Mouse (Mus musculus) lung, embryonic 14.5 days (tissue): ENCODE results near the gene Hnmt. TPM values are rescaled to one million over a fixed set of nuclear protein-coding genes. Genes with fewer than 3 reads are reported as not detected.

Source experiments
- ATAC-seq: fragments of 200-750 bp; cut with Nextera tagmentation; 2 replicates; pipeline ENCODE4 v1.8.0; 2017; ENCODE audit warnings: mild to moderate bottlenecking, moderate TSS enrichment, moderate library complexity; ENCODE audit not compliant: insufficient read depth
- DNase-seq: peaks from one replicate; pipeline ENCODE4 v3.0.0-alpha.2; 2015
- H3K27ac ChIP-seq: fragments of 300-500 bp; sonication (generic); 2 replicates; pipeline ENCODE4 v1.5.1; 2014; ENCODE audit warnings: low read depth, mild to moderate bottlenecking, moderate library complexity
- H3K27me3 ChIP-seq: fragments of 300-500 bp; sonication (generic); 2 replicates; pipeline ENCODE4 v1.6.1; 2014; ENCODE audit warnings: low read length, control low read depth; ENCODE audit not compliant: insufficient read depth
- H3K36me3 ChIP-seq: fragments of 300-500 bp; sonication (generic); 2 replicates; pipeline ENCODE4 v1.6.1; 2014; ENCODE audit warnings: control low read depth; ENCODE audit not compliant: insufficient read depth
- H3K4me1 ChIP-seq: fragments of 300-500 bp; sonication (generic); 2 replicates; pipeline ENCODE4 v1.6.1; 2014; ENCODE audit warnings: antibody characterized with exemption, control low read depth; ENCODE audit not compliant: insufficient read depth
- H3K4me2 ChIP-seq: fragments of 300-500 bp; sonication (generic); 2 replicates; pipeline ENCODE4 v1.6.1; 2014; ENCODE audit warnings: mild to moderate bottlenecking
- H3K4me3 ChIP-seq: fragments of 300-500 bp; sonication (generic); 2 replicates; pipeline ENCODE4 v1.5.1; 2014; ENCODE audit warnings: low read depth, low read length
- H3K9ac ChIP-seq: fragments of 300-500 bp; sonication (generic); 2 replicates; pipeline ENCODE4 v1.6.1; 2014
- H3K9me3 ChIP-seq: fragments of 300-500 bp; sonication (generic); 2 replicates; pipeline ENCODE4 v1.6.1; 2016; ENCODE audit warnings: low read depth, low read length, control low read depth
- CTCF ChIP-seq: IDR thresholded peaks from 2 replicates; pipeline ENCODE4 v1.5.1; 2016; ENCODE audit warnings: antibody characterized with exemption, low read depth
- WGBS: fragments of 180-500 bp; shearing (Covaris S2); extraction: QIAGEN DNeasy Blood & Tissue Kit; methylation state at CpG from one replicate; pipeline ENCODE4 v1.1.7; 2014; 5-methylcytosine and 5-hydroxymethylcytosine counted together
- polyA plus RNA-seq: library from polyadenylated mRNA; unstranded; fragments of >200 nt; fragmentation: Nextera tagmentation; extraction: Ambion mirVana; gene quantifications from 2 replicates; pipeline ENCODE4 v1.2.1, GENCODE M21; 2014

Gene Hnmt
- 0.32 and 0.39 TPM in 2 replicates for polyA plus RNA-seq

GRCm38 (mm10) chr2:24049344-24049990 is at the start of gene Hnmt:
Gene Hnmt, minus strand, starts transcription at chr2:24049394.
- Histone ChIP-seq H3K36me3 (no peaks in the 10 kb centered on the region), H3K4me1 (no peaks in the 10 kb centered on the region), H3K27ac (no peak within 1 kb of the TSS), H3K27me3 (no peaks in the 10 kb centered on the region), H3K9ac (peak within 1 kb of the TSS; percentile 11; the same call in 1 of the 2 replicates), H3K9me3 (no peaks in the 10 kb centered on the region), H3K4me2 (peak within 1 kb of the TSS; percentile 56), H3K4me3 (peak within 1 kb of the TSS; percentile 28)
- DNase-seq (peak; percentile 3), ATAC-seq (no peak)
- 30% methylated on average over 7 of the region's 7 CpGs for WGBS
- no peak for TF ChIP-seq CTCF

DNA sequence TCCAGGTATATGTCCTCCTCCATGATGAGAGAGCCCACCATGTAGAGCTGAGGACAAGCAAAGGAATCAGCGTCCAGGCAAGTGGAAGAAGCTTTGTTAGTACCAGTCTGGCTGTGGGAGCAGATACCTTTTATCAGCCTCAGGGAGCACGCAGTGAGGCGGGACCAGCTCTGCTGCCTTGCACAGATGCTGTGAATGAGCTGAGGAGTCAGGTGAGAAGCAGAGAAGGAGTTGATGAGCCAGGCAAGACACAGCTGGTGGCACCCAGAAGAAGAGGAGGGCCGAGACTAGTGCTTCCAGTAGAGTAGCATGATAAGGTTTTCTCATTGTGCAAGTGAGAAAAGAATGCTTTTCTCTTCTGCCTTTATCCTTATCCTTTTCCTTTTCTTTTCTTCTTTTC is 47.3 kb upstream of the Hnmt start, which contains the start of gene Tbpl2:
TSS of gene Tbpl2 (minus strand) at position 101 of the 400 bp plus-strand sequence.
- Histone ChIP-seq H3K27me3 (no peaks in the 10 kb centered on the region), H3K9me3 (no peaks in the 10 kb centered on the region), H3K4me3 (no peak within 1 kb of the TSS), H3K27ac (no peak within 1 kb of the TSS), H3K36me3 (no peaks in the 10 kb centered on the region), H3K4me2 (no peak within 1 kb of the TSS), H3K4me1 (no peaks in the 10 kb centered on the region), H3K9ac (no peak within 1 kb of the TSS)
- ATAC-seq: no peak
- 66% methylated on average over 4 of the region's 4 CpGs for WGBS
- no peak for TF ChIP-seq CTCF
- no peak for DNase-seq

DNA sequence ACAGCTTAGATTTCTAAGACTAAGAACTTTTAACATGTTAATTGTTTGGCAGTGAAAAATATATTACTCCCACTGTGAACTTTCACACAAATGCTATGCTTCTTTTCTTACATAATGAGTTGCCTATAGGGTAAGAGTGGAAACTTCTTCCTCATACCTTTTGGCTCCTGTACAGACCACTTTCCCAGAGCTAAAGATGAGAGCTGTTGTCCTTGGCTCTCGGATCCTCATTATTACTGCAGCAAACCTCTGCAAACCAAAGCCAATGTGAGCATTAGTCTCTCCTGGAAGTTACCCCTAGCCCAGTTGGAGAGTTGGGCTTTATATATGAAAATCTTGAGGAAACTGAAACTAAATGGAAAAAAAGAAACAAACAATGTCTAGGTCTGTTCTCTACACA is 41.7 kb upstream of the Hnmt start:
- H3K27me3 ChIP-seq: no peaks in the 10 kb centered on the region
- 84% methylated on average over 1 of the region's 1 CpGs for WGBS
- ATAC-seq (no peak), DNase-seq (no peak)
- H3K27ac ChIP-seq: no peak overlapping the region
- TF ChIP-seq CTCF: no peak
- no peaks in the 10 kb centered on the region for H3K4me1 ChIP-seq
- no peaks in the 10 kb centered on the region for H3K9me3 ChIP-seq
- H3K9ac ChIP-seq: no peak overlapping the region
- H3K36me3 ChIP-seq: no peaks in the 10 kb centered on the region
- no peak overlapping the region for H3K4me2 ChIP-seq
- no peak overlapping the region for H3K4me3 ChIP-seq

- no peak for TF ChIP-seq CTCF
- Histone ChIP-seq H3K4me1 (no peaks in the 10 kb centered on the region), H3K9me3 (no peaks in the 10 kb centered on the region), H3K27me3 (no peaks in the 10 kb centered on the region), H3K9ac (no peak overlapping the region), H3K4me3 (no peak overlapping the region), H3K4me2 (no peak overlapping the region), H3K36me3 (no peaks in the 10 kb centered on the region), H3K27ac (no peak overlapping the region)
- no peak for ATAC-seq
- DNase-seq: no peak
- WGBS: 76% methylated on average over 3 of the region's 3 CpGs
Observed at GRCm38 (mm10) chr2:24050459-24050858, 1.3 kb upstream of the Hnmt start.

GRCm38 (mm10) chr2:24048480-24049097 is 605 bp downstream of the Hnmt start:
- ATAC-seq (peak; percentile 66; the same call in 1 of the 2 replicates), DNase-seq (peak; percentile 41)
- Histone ChIP-seq H3K27me3 (no peaks in the 10 kb centered on the region), H3K9me3 (no peaks in the 10 kb centered on the region), H3K4me1 (no peaks in the 10 kb centered on the region), H3K4me3 (peak overlapping the region; percentile 28), H3K36me3 (no peaks in the 10 kb centered on the region), H3K4me2 (peak overlapping the region; percentile 56), H3K27ac (no peak overlapping the region), H3K9ac (peak overlapping the region; percentile 11; the same call in 1 of the 2 replicates)
- no peak for TF ChIP-seq CTCF
- 10% methylated on average over 16 of the region's 16 CpGs for WGBS

DNA sequence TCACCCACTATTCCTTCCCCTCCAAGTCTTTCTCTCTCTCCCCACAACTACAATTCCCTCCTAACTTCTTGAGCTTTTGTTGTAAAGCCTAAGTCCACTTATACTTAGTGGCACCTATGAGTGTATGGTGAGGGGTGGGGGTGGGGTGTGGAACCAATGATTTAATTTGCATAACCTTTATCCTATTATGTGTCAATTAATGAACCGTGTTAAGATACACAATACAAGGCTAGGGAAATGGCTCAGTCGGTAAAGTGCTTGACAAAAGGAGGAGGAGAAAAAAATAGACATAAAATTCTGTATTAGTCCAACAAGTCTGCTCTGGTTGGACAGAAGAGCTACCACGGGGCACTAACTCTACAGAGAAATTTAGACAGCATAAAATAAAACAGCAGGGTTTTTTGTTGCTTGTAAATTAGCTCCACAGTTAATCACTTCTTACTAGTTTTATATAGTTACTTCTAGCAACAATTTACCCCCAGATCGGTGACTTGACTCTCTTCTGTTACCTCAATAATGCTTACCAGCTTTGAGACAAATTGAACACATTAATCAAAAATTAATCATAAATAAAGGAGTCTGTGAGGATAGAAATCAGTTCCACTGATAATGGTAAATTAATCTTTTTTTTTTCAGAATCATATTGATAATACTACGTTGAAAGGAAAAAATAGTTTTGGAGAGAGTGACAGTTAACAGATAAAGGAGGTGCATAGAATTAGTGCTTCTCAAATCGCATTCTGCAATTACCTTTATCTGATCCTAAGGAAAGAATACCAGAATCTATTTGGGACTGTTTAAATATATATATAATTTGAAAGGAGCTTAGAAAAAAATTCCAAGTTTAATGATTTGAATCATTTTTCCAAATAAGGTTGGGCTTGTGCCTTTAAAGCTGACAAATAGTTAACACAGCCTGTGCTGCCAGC is 1.4 kb downstream of the Hnmt start:
- no peak for DNase-seq
- no peak for ATAC-seq
- Histone ChIP-seq H3K4me1 (no peaks in the 10 kb centered on the region), H3K36me3 (no peaks in the 10 kb centered on the region), H3K27me3 (no peaks in the 10 kb centered on the region), H3K4me2 (peak overlapping the region; percentile 56), H3K9me3 (no peaks in the 10 kb centered on the region), H3K9ac (peak overlapping the region; percentile 11; the same call in 1 of the 2 replicates), H3K4me3 (peak overlapping the region; percentile 28; the same call in 1 of the 2 replicates), H3K27ac (no peak overlapping the region)
- TF ChIP-seq CTCF: no peak
- WGBS: 64% methylated on average over 6 of the region's 6 CpGs

DNA sequence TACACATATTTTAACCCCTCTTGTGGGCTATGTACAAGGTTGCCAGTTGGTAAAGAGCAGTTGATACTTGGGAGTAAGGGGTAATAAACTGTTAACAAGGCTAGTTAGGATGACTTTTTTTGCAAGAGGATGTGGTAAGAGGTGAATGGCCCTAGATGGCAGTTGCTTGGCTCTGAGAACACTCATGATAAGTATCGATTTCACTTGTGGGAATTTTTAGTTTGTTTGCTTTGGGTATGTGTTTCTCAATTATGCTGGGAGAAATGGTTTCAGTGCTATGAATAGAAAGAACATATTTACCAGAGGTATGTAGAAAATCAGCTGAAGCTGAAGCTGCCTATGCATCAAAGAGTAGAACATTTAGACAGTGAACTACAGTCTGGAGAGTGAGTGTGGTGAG is 6.3 kb downstream of the Hnmt start:
- H3K4me1 ChIP-seq: no peaks in the 10 kb centered on the region
- no peak for TF ChIP-seq CTCF
- 89% methylated on average over 1 of the region's 1 CpGs for WGBS
- no peak overlapping the region for H3K27ac ChIP-seq
- no peak overlapping the region for H3K4me2 ChIP-seq
- no peak overlapping the region for H3K4me3 ChIP-seq
- no peaks in the 10 kb centered on the region for H3K36me3 ChIP-seq
- H3K9ac ChIP-seq: no peak overlapping the region
- ATAC-seq (no peak), DNase-seq (no peak)
- no peaks in the 10 kb centered on the region for H3K9me3 ChIP-seq
- no peaks in the 10 kb centered on the region for H3K27me3 ChIP-seq
